Comparison of ENCODE assay signal across 16 mouse cellular contexts in genomic region chr10:99172906-99173507, GRCm38 (mm10). TPM values are rescaled to one million over a fixed set of nuclear protein-coding genes. Genes with fewer than 3 reads are reported as not detected.
A peak's percentile ranks its signal among the peaks of the same experiment; 100 is the strongest.
DNase-seq lines count a peak whose midpoint lies in the region; ATAC-seq and TF ChIP-seq lines count a peak whose summit lies in the region.
"Had no signal": no experiment of that assay in that cellular context is flagged by ENCODE, and none has a peak within 500 bp of the region (broad histone marks: within the 10 kb centered on the region; RNA-seq: fewer than 3 reads in every experiment).

No protein-coding gene starts in this region.

- no peak for TF ChIP-seq POLR2A in kidney, adult 2 months (IDR thresholded peaks at IDR 0.05; ENCODE audit: low read depth, low read length)

- no peaks in the 10 kb centered on the region; the same call in 1 of the 2 replicates for H3K36me3 ChIP-seq in kidney, adult 2 months (ENCODE audit: control insufficient read depth, insufficient read depth, low read length)
- H3K36me3 ChIP-seq in stomach, embryonic 14.5 days (ENCODE audit: control insufficient read depth, insufficient read depth, low read length), result no peaks in the 10 kb centered on the region
- H3K36me3 ChIP-seq in stomach, postnatal 0 days (ENCODE audit: control insufficient read depth, insufficient read depth, low read length), result no peaks in the 10 kb centered on the region
- H3K36me3 ChIP-seq in embryonic facial prominence, embryonic 15.5 days, result no peaks in the 10 kb centered on the region
- H3K36me3 ChIP-seq: forebrain, embryonic 15.5 days; liver, embryonic 12.5 days had no signal

- TF ChIP-seq CTCF in kidney, adult 2 months (conservative IDR thresholded peaks at IDR 0.05; ENCODE audit: insufficient read depth, insufficient read length, low read depth, low read length), result no peak
- no peak for TF ChIP-seq CTCF in stomach, postnatal 0 days (IDR thresholded peaks at IDR 0.05; ENCODE audit: low read depth)

- H3K27ac ChIP-seq in kidney, adult 2 months (ENCODE audit: insufficient read depth, low read depth, low read length), result peak overlapping the region; percentile 41; the same call in 1 of the 2 replicates
- H3K27ac ChIP-seq in stomach, embryonic 14.5 days (ENCODE audit: low read length), result peak overlapping the region; percentile 49; the same call in 1 of the 2 replicates
- no peak overlapping the region for H3K27ac ChIP-seq in stomach, postnatal 0 days (replicated peaks)
- H3K27ac ChIP-seq in embryonic facial prominence, embryonic 15.5 days (replicated peaks), result peak overlapping the region; percentile 29; the same call in 1 of the 2 replicates

- H3K4me1 ChIP-seq in kidney, adult 2 months (ENCODE audit: control insufficient read depth, insufficient read depth, low read length), result peaks cover 13% of the 10 kb centered on the region; the same call in 1 of the 2 replicates
- peaks cover 19% of the 10 kb centered on the region for H3K4me1 ChIP-seq in stomach, embryonic 14.5 days (ENCODE audit: control insufficient read depth, insufficient read depth, low read length)
- H3K4me1 ChIP-seq in stomach, postnatal 0 days (replicated peaks; ENCODE audit: control insufficient read depth, insufficient read depth), result peaks cover 4% of the 10 kb centered on the region; the same call in 1 of the 2 replicates
- peaks cover 17% of the 10 kb centered on the region for H3K4me1 ChIP-seq in embryonic facial prominence, embryonic 15.5 days
- H3K4me1 ChIP-seq: forebrain, embryonic 15.5 days had no signal

- TF ChIP-seq EP300 in stomach, postnatal 0 days (optimal IDR thresholded peaks at IDR 0.05), result no peak

- H3K4me3 ChIP-seq in kidney, adult 2 months (ENCODE audit: insufficient read depth, low read depth, low read length), result no peak overlapping the region
- H3K4me3 ChIP-seq in stomach, embryonic 14.5 days (ENCODE audit: low read depth, low read length), result no peak overlapping the region
- H3K4me3 ChIP-seq in stomach, postnatal 0 days (ENCODE audit: low read depth, low read length), result no peak overlapping the region
- no peak overlapping the region for H3K4me3 ChIP-seq in embryonic facial prominence, embryonic 15.5 days (replicated peaks)
- H3K4me3 ChIP-seq: forebrain, embryonic 15.5 days; left cerebral cortex, adult 2 months; liver, embryonic 12.5 days had no signal

- no peak for DNase-seq in kidney, adult 2 months
- no peak for DNase-seq in kidney, adult 18-20 months
- DNase-seq in stomach, postnatal 0 days (ENCODE audit: low spot score), result no peak
- DNase-seq in urinary bladder, postnatal 36 days (ENCODE audit: low spot score in 2 of 2), result no peak
- DNase-seq in spleen, postnatal 10 days (ENCODE audit: low spot score in 2 of 2), result no peak
- DNase-seq: midbrain, embryonic 14.5 days; right cerebral cortex, adult 18-20 months had no signal

- H3K9ac ChIP-seq in stomach, embryonic 14.5 days (replicated peaks; ENCODE audit: low read depth, low read length), result no peak overlapping the region
- H3K9ac ChIP-seq in stomach, postnatal 0 days (ENCODE audit: low read length), result no peak overlapping the region
- H3K9ac ChIP-seq in embryonic facial prominence, embryonic 15.5 days, result no peak overlapping the region
- H3K9ac ChIP-seq: forebrain, embryonic 15.5 days; liver, embryonic 12.5 days had no signal

- H3K4me2 ChIP-seq in stomach, embryonic 14.5 days (replicated peaks; ENCODE audit: low read depth, low read length), result no peak overlapping the region
- H3K4me2 ChIP-seq in stomach, postnatal 0 days (replicated peaks; ENCODE audit: low read depth), result no peak overlapping the region
- no peak overlapping the region for H3K4me2 ChIP-seq in embryonic facial prominence, embryonic 15.5 days (replicated peaks)
- H3K4me2 ChIP-seq: forebrain, embryonic 15.5 days; liver, embryonic 12.5 days had no signal

- H3K27me3 ChIP-seq in kidney, adult 2 months (replicated peaks; ENCODE audit: control insufficient read depth, insufficient read depth, low read length), result no peaks in the 10 kb centered on the region
- H3K27me3 ChIP-seq in stomach, embryonic 14.5 days (ENCODE audit: control insufficient read depth, insufficient read depth, low read length), result no peaks in the 10 kb centered on the region
- H3K27me3 ChIP-seq in stomach, postnatal 0 days (ENCODE audit: control insufficient read depth, insufficient read depth, low read length), result no peaks in the 10 kb centered on the region
- no peaks in the 10 kb centered on the region for H3K27me3 ChIP-seq in embryonic facial prominence, embryonic 15.5 days
- H3K27me3 ChIP-seq: forebrain, embryonic 15.5 days; liver, embryonic 12.5 days had no signal

- WGBS in kidney, adult 2 months, result 54% methylated on average over 7 of the region's 7 CpGs
- WGBS in stomach, embryonic 14.5 days, result 26% methylated on average over 7 of the region's 7 CpGs
- WGBS in stomach, postnatal 0 days, result 45% methylated on average over 7 of the region's 7 CpGs
- 33% methylated on average over 7 of the region's 7 CpGs for WGBS in embryonic facial prominence, embryonic 15.5 days

- ATAC-seq in stomach, embryonic 14.5 days (ENCODE audit: insufficient number of reproducible peaks, insufficient read depth, low FRiP score, low read depth), result no peak
- no peak for ATAC-seq in stomach, postnatal 0 days (ENCODE audit: low FRiP score, low TSS enrichment)
- ATAC-seq in embryonic facial prominence, embryonic 15.5 days (ENCODE audit: insufficient number of reproducible peaks, low FRiP score, low TSS enrichment, low read depth), result no peak
- ATAC-seq: forebrain, embryonic 15.5 days had no signal

- no peaks in the 10 kb centered on the region for H3K9me3 ChIP-seq in stomach, embryonic 14.5 days (ENCODE audit: control insufficient read depth, low read depth, low read length)
- H3K9me3 ChIP-seq in stomach, postnatal 0 days (ENCODE audit: control insufficient read depth, low read length), result no peaks in the 10 kb centered on the region
- no peaks in the 10 kb centered on the region for H3K9me3 ChIP-seq in embryonic facial prominence, embryonic 15.5 days (replicated peaks)
- H3K9me3 ChIP-seq: forebrain, embryonic 15.5 days; liver, embryonic 12.5 days had no signal

RNA-seq across cellular contexts. Expression of gene Phxr2, which starts 46.9 kb away (rescaled TPM):
- polyA plus RNA-seq in kidney, adult 2 months (2012; rRNA removed), result not detected in 2 replicates
- not detected in 2 replicates for polyA plus RNA-seq in stomach, embryonic 14.5 days (2014; fragmentation: Nextera tagmentation; extraction: Ambion mirVana)
- not detected in 2 replicates for polyA plus RNA-seq in stomach, postnatal 0 days (2015; fragmentation: Nextera tagmentation; extraction: Ambion mirVana)
- polyA plus RNA-seq in embryonic facial prominence, embryonic 15.5 days (2015; fragmentation: Nextera tagmentation; extraction: Ambion mirVana), result not detected in 2 replicates
- polyA plus RNA-seq: forebrain, embryonic 15.5 days; gonadal fat pad, adult 2 months; inflammation-experienced regulatory T-cells, adult 6 months; liver, embryonic 12.5 days; neural tube, embryonic 14.5 days; testis, adult 2 months had no signal
